Mouse (Mus musculus) layer of hippocampus, adult 2 months (tissue): ENCODE results near the gene Dpep2nb. TPM values are rescaled to one million over a fixed set of nuclear protein-coding genes. Genes with fewer than 3 reads are reported as not detected.

ENCODE experiments used
- DNase-seq, 2 experiments: peaks; one replicate each; pipeline ENCODE4 v3.0.0; 2022; ENCODE audit warnings: low spot score in 2 of 2
- H3K27ac ChIP-seq: fragments of 200-600 bp; 2 replicates; pipeline ENCODE4 v1.8.1; 2022
- H3K4me3 ChIP-seq: fragments of 200-600 bp; 2 replicates; pipeline ENCODE4 v1.8.1; 2022; ENCODE audit warnings: mild to moderate bottlenecking
- CTCF ChIP-seq: fragments of 200-600 bp; conservative IDR thresholded peaks from 2 replicates; pipeline ENCODE4 v1.8.1; 2022; ENCODE audit warnings: antibody characterized with exemption, mild to moderate bottlenecking, moderate library complexity
- long read RNA-seq, 2 experiments: library from polyadenylated mRNA; stranded (forward); transcript quantifications; one replicate each; pipeline ENCODE4 v2.0.0; 2021; ENCODE audit warnings: borderline mapping rate in 2 of 2
- total RNA-seq, 2 experiments: library from RNA; stranded (reverse); gene quantifications; 2 replicates each; pipeline ENCODE4 v1.2.3; 2021

Gene Dpep2nb
- total RNA-seq = not detected
- long read RNA-seq, experiment 1, partial matches to known transcripts = 0 of 1 reads
- long read RNA-seq, experiment 1, other reads (novel, unspliced or antisense) = 1 of 1 reads
- long read RNA-seq, experiment 2 = 0 reads

DNA sequence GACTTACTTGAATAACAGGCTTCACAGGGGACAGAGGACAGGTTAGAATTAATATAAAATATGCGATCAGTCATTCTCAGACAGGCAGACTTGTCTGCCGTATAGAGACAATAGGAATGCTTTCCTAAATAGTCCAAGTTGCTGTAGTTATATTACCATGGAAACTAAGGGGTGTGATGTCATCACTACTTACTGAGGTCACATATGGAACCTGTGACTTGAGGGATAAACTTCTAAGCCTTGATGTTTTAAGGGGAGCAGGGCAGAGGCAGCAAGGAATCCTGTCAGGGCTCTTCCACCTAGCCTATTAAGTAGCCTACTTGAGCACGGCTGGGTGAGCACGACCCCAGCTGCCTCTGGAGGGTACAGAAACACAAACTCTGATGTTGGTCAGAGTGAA, at the start of gene Dpep2nb:
TSS of gene Dpep2nb (minus strand) at position 101 of the 400 bp plus-strand sequence.
- DNase-seq = no peak
- TF ChIP-seq CTCF = no peak
- Histone ChIP-seq H3K4me3 (no peak within 1 kb of the TSS), H3K27ac (no peak within 1 kb of the TSS)

DNA sequence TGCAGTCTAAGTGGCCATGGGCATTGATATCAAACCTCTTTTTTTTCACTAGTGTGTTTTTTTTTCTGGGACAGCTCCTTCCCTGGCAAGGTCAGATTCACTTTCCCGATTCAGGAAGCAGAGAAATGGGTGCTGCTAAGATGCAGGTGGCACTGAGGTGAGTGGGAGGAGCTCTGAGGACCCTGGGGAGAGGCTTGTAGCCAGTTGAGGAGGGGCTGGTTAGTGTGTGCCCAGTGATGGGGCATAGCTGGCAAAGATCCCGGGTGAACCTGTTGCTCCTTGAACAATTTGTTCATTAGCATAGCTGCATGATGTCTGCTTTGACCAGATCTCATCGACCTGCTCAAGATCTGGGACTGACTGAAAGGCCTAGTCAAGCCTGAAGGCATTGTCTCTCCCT, 49.3 kb upstream of the Dpep2nb start:
- Histone ChIP-seq H3K4me3 (no peak overlapping the region), H3K27ac (0 out of 2 replicates have a peak overlapping the region, but pooled peaks have one; percentile 39)
- no peak for TF ChIP-seq CTCF
- no peak for DNase-seq

DNA sequence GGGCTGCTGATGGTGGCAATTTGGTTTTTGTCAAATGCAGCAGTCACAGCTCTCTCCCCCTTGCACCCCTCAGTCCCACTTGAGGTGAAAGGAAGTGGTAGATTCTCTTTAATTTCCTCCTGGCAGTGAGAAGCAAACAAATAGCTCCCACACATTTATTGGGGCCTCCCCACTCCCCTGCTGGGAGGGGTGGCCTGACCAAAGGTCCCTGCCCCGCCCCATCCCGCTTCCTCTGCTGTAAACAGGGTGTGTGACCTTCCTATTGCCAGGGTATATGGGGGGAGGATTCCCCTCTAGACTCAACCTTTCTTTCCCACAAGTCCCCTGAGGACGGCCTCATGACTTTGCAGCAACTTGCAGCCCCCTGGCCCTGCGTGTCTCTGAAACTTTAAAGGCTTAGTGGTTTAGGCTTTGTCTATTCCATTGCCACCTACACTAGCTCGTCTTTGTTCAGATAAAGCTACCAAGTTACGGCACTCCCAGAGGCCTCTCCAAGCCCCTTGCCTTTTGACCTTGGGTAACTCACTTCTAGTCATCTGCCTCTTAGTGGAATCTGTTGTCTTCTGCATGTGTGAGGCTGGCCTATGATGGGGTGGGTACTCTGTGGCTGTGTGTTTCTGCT, 48.5 kb upstream of the Dpep2nb start:
- TF ChIP-seq CTCF = no peak

DNA sequence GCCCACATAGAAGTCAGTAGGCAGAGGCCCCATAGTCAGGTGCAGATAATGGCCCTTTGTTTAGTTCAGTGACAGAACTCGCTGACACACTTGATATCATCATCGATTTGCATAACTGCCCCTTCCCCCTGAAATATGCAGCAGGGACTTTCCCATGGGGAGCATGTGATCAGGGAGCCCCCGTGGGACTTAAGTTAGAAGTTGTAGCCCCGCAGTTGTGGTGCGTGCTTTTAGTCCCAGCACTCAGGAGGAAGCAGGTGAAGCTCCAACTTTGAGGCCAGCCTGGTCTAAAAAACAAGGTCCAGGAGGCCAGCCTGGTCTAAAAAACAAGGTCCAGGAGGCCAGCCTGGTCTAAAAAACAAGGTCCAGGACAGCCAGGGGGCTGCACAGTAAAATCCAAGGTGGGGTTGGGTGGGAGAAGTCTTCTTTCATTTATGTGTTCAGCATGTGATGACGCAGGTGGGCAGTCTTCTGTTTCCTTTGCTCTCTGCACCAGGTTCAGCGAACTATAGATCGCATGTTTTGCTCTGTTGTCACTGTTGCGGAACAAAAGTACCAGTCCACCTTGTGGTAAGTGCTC, 46.8 kb upstream of the Dpep2nb start:
- TF ChIP-seq CTCF = no peak
- DNase-seq = no peak
- Histone ChIP-seq H3K27ac (peak overlapping the region; percentile 71; the same call in 1 of the 2 replicates), H3K4me3 (no peak overlapping the region)

More for the DNA sequence above, 48.5 kb upstream of the Dpep2nb start:
- no peak for DNase-seq
- H3K27ac ChIP-seq = peak overlapping the region; percentile 39; the same call in 1 of the 2 replicates
- H3K4me3 ChIP-seq = no peak overlapping the region

DNA sequence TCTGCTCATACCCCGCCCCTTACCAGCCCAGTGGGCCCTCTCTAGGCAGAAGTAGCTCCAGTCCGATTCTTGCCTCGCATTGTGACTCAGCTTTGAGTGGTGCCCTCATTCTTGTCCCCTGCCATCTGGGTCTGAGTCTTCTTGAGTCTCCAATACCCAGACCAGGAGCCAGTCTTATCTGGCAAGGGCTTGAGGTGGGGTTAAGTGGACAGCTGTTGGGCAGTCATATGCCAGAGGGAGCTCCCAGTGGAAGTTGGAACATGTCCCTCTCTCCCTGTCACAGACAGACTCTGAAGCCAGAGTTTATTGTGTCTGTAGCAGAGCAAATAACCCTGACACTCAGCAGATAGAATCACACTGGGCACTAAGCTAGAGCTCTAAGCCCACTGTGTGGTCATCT, 45.3 kb upstream of the Dpep2nb start:
- TF ChIP-seq CTCF = no peak
- H3K27ac ChIP-seq = peak overlapping the region; percentile 71; the same call in 1 of the 2 replicates
- no peak for DNase-seq
- H3K4me3 ChIP-seq = no peak overlapping the region

DNA sequence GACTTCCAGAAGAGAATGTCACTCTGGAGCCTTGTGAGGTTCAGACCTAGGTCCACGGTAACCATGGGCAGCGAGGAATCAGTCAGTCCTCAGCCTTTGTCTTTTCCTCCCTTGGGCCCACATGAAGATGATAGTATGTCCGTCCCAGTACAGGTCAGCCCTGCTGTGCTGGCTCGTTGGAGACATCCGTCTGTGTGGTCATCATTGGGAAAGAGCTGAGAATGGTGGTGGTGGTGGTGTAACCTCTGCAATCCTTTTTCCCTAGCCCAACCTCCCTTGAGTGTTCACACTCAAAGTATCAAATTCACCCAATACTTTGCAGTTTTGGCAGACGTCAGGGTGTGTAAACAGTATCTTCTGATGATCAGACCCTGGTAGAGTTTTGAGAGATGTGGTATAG, 44.1 kb upstream of the Dpep2nb start:
- no peak overlapping the region for H3K4me3 ChIP-seq
- no peak for DNase-seq
- no peak for TF ChIP-seq CTCF
- no peak overlapping the region for H3K27ac ChIP-seq

DNA sequence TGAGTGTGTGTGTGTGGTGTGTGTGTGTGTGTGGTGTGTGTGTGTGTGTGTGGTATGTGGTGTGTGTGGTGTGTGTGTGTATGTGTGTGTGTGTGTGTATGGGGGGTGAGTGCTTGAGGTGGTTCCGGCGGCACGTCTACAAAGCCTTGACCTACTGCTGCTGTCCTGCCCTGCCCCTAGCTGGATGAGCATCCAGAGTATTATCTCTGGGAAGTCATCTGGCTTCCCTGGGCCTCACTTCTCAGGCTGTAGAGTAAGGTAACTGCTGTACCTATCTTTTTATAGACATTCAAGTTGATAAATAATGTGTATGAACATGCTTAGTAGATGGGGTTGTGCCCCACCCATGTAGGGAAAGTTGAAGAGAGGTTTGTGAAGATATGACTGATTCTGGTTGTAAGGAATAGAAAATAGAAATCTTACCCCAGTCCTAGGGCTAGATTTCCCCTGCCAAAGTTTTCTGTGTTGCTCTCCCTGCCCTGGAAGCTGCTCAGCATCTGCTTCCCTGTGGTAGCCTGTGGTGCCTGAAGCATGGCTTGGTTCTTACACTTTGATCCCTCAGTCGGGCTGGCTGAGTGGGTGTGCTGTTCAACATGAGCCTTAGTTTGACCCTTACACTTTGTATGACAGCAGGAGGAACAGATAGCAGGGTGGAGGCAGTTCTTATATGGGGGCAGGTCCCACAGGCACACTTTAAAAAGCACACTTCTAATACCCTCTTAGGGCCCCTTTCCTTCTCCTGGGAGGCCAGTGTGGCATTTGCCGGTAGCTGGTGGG, 42.3 kb upstream of the Dpep2nb start:
- no peak for TF ChIP-seq CTCF
- Histone ChIP-seq H3K4me3 (no peak overlapping the region), H3K27ac (no peak overlapping the region)
- no peak for DNase-seq

DNA sequence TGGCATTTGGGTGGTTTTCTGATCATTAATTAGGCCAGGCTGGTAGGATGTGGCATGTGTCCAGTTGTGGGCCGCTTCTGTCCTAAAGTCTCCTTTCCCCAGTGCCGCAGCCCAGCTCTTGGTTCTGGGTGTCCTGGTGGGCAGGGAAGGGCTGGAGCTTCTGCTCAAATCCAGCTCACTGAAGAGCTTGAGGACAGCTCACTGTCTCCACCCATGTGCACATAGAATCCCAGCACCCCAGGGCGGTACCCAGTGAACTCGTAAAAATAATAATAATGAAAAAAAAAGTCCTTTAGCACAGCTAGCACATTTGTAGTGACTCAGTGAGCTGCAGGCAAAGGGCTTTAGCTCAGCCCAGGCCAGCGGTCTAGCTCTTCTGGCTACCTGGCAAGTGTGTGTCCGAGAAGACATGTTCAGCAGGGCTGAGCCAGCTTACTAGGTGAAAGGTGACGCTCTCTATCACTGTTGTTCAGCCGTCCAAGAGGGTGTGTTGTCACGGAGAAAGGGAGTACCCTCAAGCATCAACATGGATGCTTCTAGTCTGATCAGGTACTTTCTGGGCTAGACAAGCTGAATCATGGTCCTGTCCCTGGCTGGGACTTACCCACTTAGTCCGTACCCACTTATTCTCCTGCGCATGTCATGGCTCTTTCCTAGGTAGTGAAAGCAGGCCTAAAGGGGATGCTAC, 41.2 kb upstream of the Dpep2nb start:
- H3K27ac ChIP-seq = no peak overlapping the region
- no peak for DNase-seq
- H3K4me3 ChIP-seq = no peak overlapping the region
- no peak for TF ChIP-seq CTCF

DNA sequence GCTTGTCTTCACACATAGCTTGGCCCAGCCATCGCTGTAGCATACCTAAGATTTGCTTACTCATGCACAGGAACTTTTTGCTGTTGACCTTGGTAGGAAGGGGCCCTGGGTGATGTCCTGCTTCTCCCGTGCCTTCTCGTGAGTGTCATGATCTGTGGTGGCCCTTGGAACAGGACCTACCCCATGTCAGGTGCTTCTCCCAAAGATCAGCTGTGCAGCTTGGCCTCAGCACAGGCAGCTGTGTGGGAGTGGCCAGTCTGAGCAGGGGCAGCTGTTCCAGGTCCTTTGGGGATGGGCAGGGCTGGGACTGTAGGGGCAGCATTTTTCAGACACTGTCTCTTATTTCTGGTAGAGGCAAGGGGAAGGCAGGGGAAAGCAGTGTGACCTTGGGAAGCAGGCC, 38.4 kb upstream of the Dpep2nb start:
- no peak for TF ChIP-seq CTCF
- DNase-seq = no peak
- no peak overlapping the region for H3K4me3 ChIP-seq
- no peak overlapping the region for H3K27ac ChIP-seq

DNA sequence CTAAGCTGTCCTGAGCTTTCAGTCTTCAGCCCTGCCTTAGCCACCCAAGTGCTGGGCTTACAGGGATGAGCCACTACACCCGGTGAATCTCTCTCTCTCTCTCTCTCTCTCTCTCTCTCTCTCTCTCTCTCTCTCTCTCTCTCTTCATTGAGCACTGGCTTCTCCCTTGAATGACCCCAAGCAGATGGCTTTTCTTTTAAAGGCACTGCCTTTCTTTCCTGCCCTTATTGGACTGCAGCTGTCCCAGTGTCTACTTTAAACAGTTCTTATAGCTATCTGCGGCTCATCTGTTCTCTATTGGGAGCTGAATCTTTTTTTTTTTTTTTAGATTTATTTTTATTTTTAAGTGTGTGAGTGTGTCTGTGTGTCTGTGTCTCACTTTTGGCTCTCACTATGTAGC, 37.3 kb upstream of the Dpep2nb start:
- no peak for DNase-seq
- TF ChIP-seq CTCF = no peak
- no peak overlapping the region for H3K27ac ChIP-seq
- no peak overlapping the region for H3K4me3 ChIP-seq

DNA sequence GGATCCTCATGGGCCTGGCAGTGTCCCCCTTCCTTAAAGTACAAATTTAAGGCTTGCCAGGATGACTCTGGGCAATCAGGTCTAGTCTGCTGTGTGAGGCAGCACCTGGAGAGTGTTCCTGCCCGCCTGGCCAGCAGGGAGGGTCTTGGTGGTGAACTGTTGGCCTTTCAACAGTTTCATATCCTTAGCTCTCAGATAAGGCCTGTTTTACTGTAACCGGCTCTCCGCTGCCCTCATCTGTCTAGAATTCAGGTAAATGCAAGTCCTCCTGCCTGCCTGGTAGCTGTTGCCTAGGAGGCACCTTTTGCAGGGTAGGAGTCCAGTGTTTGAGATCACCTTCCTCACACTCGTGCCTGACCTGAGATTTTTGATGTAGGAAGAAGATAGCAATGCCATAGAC, 34.4 kb upstream of the Dpep2nb start:
- no peak for TF ChIP-seq CTCF
- no peak for DNase-seq

DNA sequence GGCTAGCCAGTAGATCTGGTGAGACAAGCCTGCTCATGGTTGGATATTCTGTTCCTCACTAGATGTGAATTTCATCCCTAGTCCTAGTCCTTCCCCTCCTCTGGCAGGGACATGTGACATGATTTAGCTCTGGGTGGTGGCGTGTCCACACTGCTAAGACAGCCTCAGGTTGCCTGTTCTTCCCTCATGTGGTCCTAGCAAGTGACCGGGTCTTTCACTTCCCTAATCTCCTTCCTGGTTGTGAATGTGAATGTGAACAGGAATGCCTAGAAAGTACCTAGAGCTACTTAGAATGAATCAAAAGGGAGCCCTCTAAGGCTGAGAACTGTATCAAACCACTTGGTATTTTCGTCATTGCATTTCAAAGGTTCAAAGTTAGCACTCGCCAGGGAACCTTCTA, 33.8 kb upstream of the Dpep2nb start:
- Histone ChIP-seq H3K27ac (no peak overlapping the region), H3K4me3 (no peak overlapping the region)
- TF ChIP-seq CTCF = no peak
- DNase-seq = no peak

More for the DNA sequence above, 34.4 kb upstream of the Dpep2nb start:
- H3K27ac ChIP-seq = no peak overlapping the region
- no peak overlapping the region for H3K4me3 ChIP-seq

DNA sequence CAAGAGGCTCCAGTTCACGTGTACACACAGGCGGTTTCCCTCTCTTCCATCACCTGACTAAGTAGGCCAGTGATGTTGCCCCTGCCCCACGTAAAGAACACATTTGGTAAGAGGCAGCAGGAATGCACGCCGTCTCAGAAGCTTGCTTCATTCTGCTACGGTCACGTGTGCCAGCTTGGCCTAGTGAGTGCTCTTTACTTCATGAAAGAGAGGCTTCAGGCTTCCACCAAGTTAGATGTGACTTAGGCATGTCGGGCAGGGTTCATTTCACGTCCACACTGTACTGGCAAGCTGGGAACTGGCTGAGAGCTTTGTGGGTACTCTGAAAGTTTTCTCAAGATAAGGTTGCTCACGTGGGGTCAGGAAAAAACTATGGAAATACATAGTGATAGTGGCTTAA, 32.9 kb upstream of the Dpep2nb start:
- H3K4me3 ChIP-seq = no peak overlapping the region
- no peak for DNase-seq
- TF ChIP-seq CTCF = no peak

More for the DNA sequence above, 32.9 kb upstream of the Dpep2nb start:
- H3K27ac ChIP-seq = no peak overlapping the region
